ENCODE assay signal across 21 mouse cellular contexts in genomic region chr17:17604554-17604953, GRCm38 (mm10). TPM values are rescaled to one million over a fixed set of nuclear protein-coding genes. Genes with fewer than 3 reads are reported as not detected.
DNase-seq lines count a peak whose midpoint lies in the region; TF ChIP-seq lines count a peak whose summit lies in the region.
"Had no signal": no experiment of that assay in that cellular context is flagged by ENCODE, and none has a peak within 500 bp of the region (broad histone marks: within the 10 kb centered on the region; RNA-seq: fewer than 3 reads in every experiment).

No protein-coding gene starts in this region.

- in situ Hi-C loops in CH12.LX (cut with MboI; ENCODE audit: low pct_ligation_motif_present, low pct_unique_long_range_greater_than_20kb, low sequenced_read_pairs) = no loop called here

- peaks cover 8 to 77% of the 10 kb centered on the region in 2 experiments for H3K4me1 ChIP-seq in CH12.LX (ENCODE audit: control insufficient read depth in 1 of 2, insufficient read depth in 2 of 2)
- H3K4me1 ChIP-seq in forebrain, embryonic 10.5 days = peaks cover 29% of the 10 kb centered on the region

- peaks cover 64% of the 10 kb centered on the region for H3K79me2 ChIP-seq in CH12.LX (replicated peaks; ENCODE audit: control insufficient read depth, extremely low read depth, insufficient read depth, poor library complexity, severe bottlenecking)

- no peaks in the 10 kb centered on the region for H3K9me3 ChIP-seq in CH12.LX (replicated peaks; ENCODE audit: low read length)
- no peaks in the 10 kb centered on the region for H3K9me3 ChIP-seq in forebrain, embryonic 10.5 days
- H3K9me3 ChIP-seq: embryonic facial prominence, embryonic 13.5 days; embryonic facial prominence, embryonic 15.5 days; forebrain, embryonic 13.5 days; forebrain, embryonic 15.5 days had no signal

- H3K27ac ChIP-seq in gastrocnemius, adult 2 months = peak overlapping the region; percentile 91
- no peak overlapping the region for H3K27ac ChIP-seq in CH12.LX (ENCODE audit: insufficient read depth, low read depth)
- H3K27ac ChIP-seq in forebrain, embryonic 10.5 days = no peak overlapping the region
- H3K27ac ChIP-seq: embryonic facial prominence, embryonic 13.5 days; embryonic facial prominence, embryonic 15.5 days; forebrain, embryonic 13.5 days; forebrain, embryonic 15.5 days had no signal

- H3K4me3 ChIP-seq in gastrocnemius, adult 2 months = peak overlapping the region; percentile 21; the same call in 1 of the 2 replicates
- H3K4me3 ChIP-seq in CH12.LX (replicated peaks in 1 of 3; ENCODE audit: low read depth in 2 of 3, low read length in 2 of 3, poor library complexity in 1 of 3) = no peak overlapping the region
- no peak overlapping the region for H3K4me3 ChIP-seq in forebrain, embryonic 10.5 days
- H3K4me3 ChIP-seq: embryonic facial prominence, embryonic 13.5 days; embryonic facial prominence, embryonic 15.5 days; erythroblast, embryonic 14.5 days; forebrain, embryonic 13.5 days; forebrain, embryonic 15.5 days had no signal

- no peak for TF ChIP-seq EP300 in CH12.LX (IDR thresholded peaks at IDR 0.05; ENCODE audit: low read length)

- dilution Hi-C loops in CH12.LX (cut with MboI; ENCODE audit: extremely low pct_ligation_motif_present, extremely low pct_unique_long_range_greater_than_20kb, low sequenced_read_pairs) = no loop called here

- peak overlapping the region; percentile 26; the same call in 1 of the 2 replicates for H3K9ac ChIP-seq in CH12.LX (ENCODE audit: insufficient read depth, low read depth)
- H3K9ac ChIP-seq: embryonic facial prominence, embryonic 13.5 days; embryonic facial prominence, embryonic 15.5 days; forebrain, embryonic 13.5 days; forebrain, embryonic 15.5 days; forebrain, postnatal 0 days had no signal

- H3K4me2 ChIP-seq in CH12.LX (ENCODE audit: insufficient read depth, low read depth, poor library complexity, severe bottlenecking) = peak overlapping the region; percentile 55
- H3K4me2 ChIP-seq: embryonic facial prominence, embryonic 13.5 days; embryonic facial prominence, embryonic 15.5 days; forebrain, embryonic 13.5 days; forebrain, embryonic 15.5 days had no signal

- H3K27me3 ChIP-seq in CH12.LX (replicated peaks) = no peaks in the 10 kb centered on the region
- H3K27me3 ChIP-seq in forebrain, embryonic 10.5 days (ENCODE audit: poor library complexity, severe bottlenecking) = no peaks in the 10 kb centered on the region
- H3K27me3 ChIP-seq: embryonic facial prominence, embryonic 13.5 days; embryonic facial prominence, embryonic 15.5 days; forebrain, embryonic 13.5 days; forebrain, embryonic 15.5 days had no signal

- intact Hi-C loops in gastrocnemius, adult 2 months (cut with DNase I) = no loop called here
- intact Hi-C loops in gastrocnemius, postnatal 14 days (cut with DNase I; ENCODE audit: low total_unique reads) = no loop called here

- no peak for DNase-seq in gastrocnemius, adult 2 months
- no peak for DNase-seq in gastrocnemius, postnatal 14 days
- DNase-seq in CH12.LX (ENCODE audit: extremely low read depth) = peak; percentile 46
- no peak for DNase-seq in cerebellum, adult 9-10 months
- no peak for DNase-seq in forebrain, embryonic 10.5 days (ENCODE audit: extremely low spot score, low spot score)
- DNase-seq: adrenal gland, adult 2 months; adrenal gland, postnatal 10 days; adrenal gland, postnatal 25 days; B cell, adult 2 months; cerebellum, adult 11-12 months; cerebellum, adult 2 months; cerebellum, adult 9-11 months; cerebellum, postnatal 14 days; cerebellum, postnatal 36 days; embryo, embryonic 11 days; forebrain, postnatal 0 days had no signal

- TF ChIP-seq POLR2A in CH12.LX (IDR thresholded peaks at IDR 0.05; ENCODE audit: low read depth, low read length) = no peak

- no peak for TF ChIP-seq CTCF in gastrocnemius, adult 2 months (IDR thresholded peaks at IDR 0.05)
- 0 out of 4 replicates have a peak, but pooled peaks of 1 of the 2 experiments have one; percentile 6 for TF ChIP-seq CTCF in CH12.LX (conservative IDR thresholded peaks at IDR 0.05 in 1 of 2, IDR thresholded peaks at IDR 0.05 in 1 of 2; ENCODE audit: low read depth in 2 of 2, low read length in 2 of 2)

- H3K36me3 ChIP-seq in CH12.LX (replicated peaks in 1 of 2; ENCODE audit: control insufficient read depth in 1 of 2, insufficient read depth in 1 of 2, low read length in 1 of 2) = peaks cover 0 to 8% of the 10 kb centered on the region in 2 experiments
- no peaks in the 10 kb centered on the region for H3K36me3 ChIP-seq in forebrain, embryonic 10.5 days (replicated peaks)
- H3K36me3 ChIP-seq: embryonic facial prominence, embryonic 13.5 days; embryonic facial prominence, embryonic 15.5 days; forebrain, embryonic 15.5 days had no signal

- TF ChIP-seq RAD21 in CH12.LX (IDR thresholded peaks at IDR 0.05; ENCODE audit: low read depth, low read length) = no peak

- 87% methylated on average over 2 of the region's 2 CpGs for WGBS in forebrain, embryonic 10.5 days

TF ChIP-seq in CH12.LX, 34 proteins besides CTCF, POLR2A, EP300 and RAD21:
- TF ChIP-seq MYC (IDR thresholded peaks at IDR 0.05; ENCODE audit: low read depth, low read length) (no peak), E2F4 (IDR thresholded peaks at IDR 0.05; ENCODE audit: insufficient replicate concordance, low read depth, low read length) (no peak), ZNF384 (IDR thresholded peaks at IDR 0.05; ENCODE audit: low read depth, low read length) (no peak), JUN (IDR thresholded peaks at IDR 0.05; ENCODE audit: insufficient read depth, low read depth, low read length) (no peak), MXI1 (IDR thresholded peaks at IDR 0.05; ENCODE audit: low read depth, low read length) (no peak), RCOR1 (conservative IDR thresholded peaks at IDR 0.05; ENCODE audit: low read depth, low read length) (no peak), MAZ (IDR thresholded peaks at IDR 0.05; ENCODE audit: low read depth, low read length) (no peak), USF1 (IDR thresholded peaks at IDR 0.05; ENCODE audit: low read depth, low read length) (no peak), SIN3A (IDR thresholded peaks at IDR 0.05; ENCODE audit: low read length) (no peak)

RNA-seq across cellular contexts. Expression of gene Lnpep, which starts 20.3 kb away (rescaled TPM):
- 10 to 100 TPM; 65.3 to 77.3 TPM for total RNA-seq in gastrocnemius, adult 2 months (2021)
- 100 to 1,000 TPM in 1 of 2 experiments, 10 to 100 TPM in 1; 77.2 to 102 TPM for total RNA-seq in gastrocnemius, postnatal 14 days (2021)
- total RNA-seq in CH12.LX (2012; rRNA removed) (34.6 and 36.5 TPM in 2 replicates), CH12.LX (2014; rRNA removed) (33.6 and 36.6 TPM in 2 replicates)
- polyA plus RNA-seq in CH12.LX (2012; ENCODE audit: insufficient read length, low read depth) = 19.1 and 40.8 TPM in 2 replicates
- 6.3 and 6.5 TPM in 2 replicates for polyA plus RNA-seq in forebrain, embryonic 10.5 days (2016; fragmentation: Nextera tagmentation; extraction: Ambion mirVana)
